Mouse (Mus musculus) brain, embryonic 14.5 days (tissue): ENCODE results near the gene Gm867.

Experiments used
- CTCF ChIP-seq: fragments of 200-500 bp; IDR thresholded peaks from 2 replicates; pipeline ENCODE4 v1.5.1; 2012; ENCODE audit warnings: inconsistent platforms, mild to moderate bottlenecking, moderate library complexity, borderline replicate concordance; ENCODE audit not compliant: insufficient read depth, insufficient read length; ENCODE audit errors: extremely low read depth
- POLR2A ChIP-seq: fragments of 200-500 bp; IDR thresholded peaks from 2 replicates; pipeline ENCODE4 v1.6.1; 2012; ENCODE audit warnings: mild to moderate bottlenecking, inconsistent platforms, borderline replicate concordance; ENCODE audit not compliant: poor library complexity, insufficient read depth, insufficient read length, severe bottlenecking; ENCODE audit errors: extremely low read depth

GRCm38 (mm10) chr10:75921726-75922560, 18.5 kb downstream of the Gm867 start:
- no peak for TF ChIP-seq POLR2A
- TF ChIP-seq CTCF: no peak
